Mouse (Mus musculus): Measurements from ENCODE around the gene Eral1.

- no peak for TF ChIP-seq POLR2A (IDR thresholded peaks at IDR 0.05; ENCODE audit: insufficient read length, low read depth)
- no peak for TF ChIP-seq TCF3 (IDR thresholded peaks at IDR 0.05; ENCODE audit: insufficient read length, low read depth)
- no peak for TF ChIP-seq E2F4 (IDR thresholded peaks at IDR 0.05; ENCODE audit: insufficient read depth)
These were observed 42.6 kb upstream of the Eral1 start for GRCm38 (mm10) chr11:78122815-78123214.
